9 mouse cellular contexts compared by ENCODE assay signal in genomic region chr2:151938780-151939200, GRCm38 (mm10). TPM values are rescaled to one million over a fixed set of nuclear protein-coding genes. Genes with fewer than 3 reads are reported as not detected.
A peak's percentile ranks its signal among the peaks of the same experiment; 100 is the strongest.
DNase-seq lines count a peak whose midpoint lies in the region; ATAC-seq and TF ChIP-seq lines count a peak whose summit lies in the region.
"Had no signal": no experiment of that assay in that cellular context is flagged by ENCODE, and none has a peak within 500 bp of the region (broad histone marks: within the 10 kb centered on the region; RNA-seq: fewer than 3 reads in every experiment).

No protein-coding gene starts in this region.

- H3K9me3 ChIP-seq in hindbrain, embryonic 16.5 days (ENCODE audit: control insufficient read depth, low read length): no peaks in the 10 kb centered on the region
- no peaks in the 10 kb centered on the region for H3K9me3 ChIP-seq in hindbrain, embryonic 11.5 days (ENCODE audit: control insufficient read depth, low read length)
- H3K9me3 ChIP-seq in ES-Bruce4 (replicated peaks; ENCODE audit: control insufficient read depth, insufficient read depth, low read length, poor library complexity, severe bottlenecking): no peaks in the 10 kb centered on the region
- H3K9me3 ChIP-seq in liver, embryonic 11.5 days (ENCODE audit: control insufficient read depth, low read length): no peaks in the 10 kb centered on the region
- H3K9me3 ChIP-seq: limb, embryonic 12.5 days had no signal

- no peak overlapping the region for H3K4me2 ChIP-seq in hindbrain, embryonic 16.5 days (ENCODE audit: low read length)
- no peak overlapping the region for H3K4me2 ChIP-seq in hindbrain, embryonic 11.5 days (replicated peaks; ENCODE audit: low read depth, low read length)
- no peak overlapping the region for H3K4me2 ChIP-seq in liver, embryonic 11.5 days
- H3K4me2 ChIP-seq: limb, embryonic 12.5 days had no signal

- ATAC-seq in hindbrain, embryonic 16.5 days: peak; percentile 68; the same call in 1 of the 2 replicates
- no peak for ATAC-seq in hindbrain, embryonic 11.5 days (ENCODE audit: low FRiP score)
- peak; percentile 2; the same call in 1 of the 2 replicates for ATAC-seq in common myeloid progenitor, adult 5-6 weeks (replicated peaks; ENCODE audit: low read depth, poor library complexity, severe bottlenecking)
- no peak for ATAC-seq in liver, embryonic 11.5 days (replicated peaks; ENCODE audit: low FRiP score)

- H3K4me3 ChIP-seq in hindbrain, embryonic 16.5 days (ENCODE audit: low read length): no peak overlapping the region
- no peak overlapping the region for H3K4me3 ChIP-seq in hindbrain, embryonic 11.5 days (ENCODE audit: low read depth, low read length)
- peak overlapping the region; percentile 13 for H3K4me3 ChIP-seq in ES-Bruce4 (ENCODE audit: low read depth, low read length)
- H3K4me3 ChIP-seq in liver, embryonic 11.5 days (ENCODE audit: low read depth, low read length): no peak overlapping the region
- H3K4me3 ChIP-seq: limb, embryonic 12.5 days had no signal

- no peak for TF ChIP-seq EP300 in ES-Bruce4 (IDR thresholded peaks at IDR 0.05; ENCODE audit: insufficient read depth, low read depth, low read length)

- H3K36me3 ChIP-seq in hindbrain, embryonic 16.5 days (ENCODE audit: control insufficient read depth, insufficient read depth, low read length): no peaks in the 10 kb centered on the region
- no peaks in the 10 kb centered on the region for H3K36me3 ChIP-seq in hindbrain, embryonic 11.5 days (ENCODE audit: control insufficient read depth, insufficient read depth, low read length)
- H3K36me3 ChIP-seq in ES-Bruce4 (ENCODE audit: control insufficient read depth, insufficient read depth, low read length, poor library complexity, severe bottlenecking): no peaks in the 10 kb centered on the region
- no peaks in the 10 kb centered on the region for H3K36me3 ChIP-seq in liver, embryonic 11.5 days (ENCODE audit: control insufficient read depth, insufficient read depth, low read length)
- H3K36me3 ChIP-seq: limb, embryonic 12.5 days had no signal

- no peak for DNase-seq in hindbrain, embryonic 11.5 days (ENCODE audit: low spot score)
- peak; percentile 69 to 72 for DNase-seq in kidney, postnatal 4 days
- DNase-seq in embryo, embryonic 10.5 days (ENCODE audit: low spot score): no peak
- DNase-seq in frontal cortex, postnatal 36 days (ENCODE audit: low spot score in 2 of 2): no peak
- no peak for DNase-seq in liver, embryonic 11.5 days (ENCODE audit: low spot score)

- H3K27ac ChIP-seq in hindbrain, embryonic 16.5 days (ENCODE audit: low read depth, low read length): no peak overlapping the region
- no peak overlapping the region for H3K27ac ChIP-seq in hindbrain, embryonic 11.5 days (ENCODE audit: low read depth, low read length)
- H3K27ac ChIP-seq in ES-Bruce4 (ENCODE audit: insufficient read depth, low read length): no peak overlapping the region
- no peak overlapping the region for H3K27ac ChIP-seq in liver, embryonic 11.5 days (ENCODE audit: low read depth, low read length)
- H3K27ac ChIP-seq: limb, embryonic 12.5 days had no signal

- H3K27me3 ChIP-seq in hindbrain, embryonic 16.5 days (replicated peaks; ENCODE audit: control insufficient read depth, insufficient read depth, low read length): no peaks in the 10 kb centered on the region
- no peaks in the 10 kb centered on the region for H3K27me3 ChIP-seq in hindbrain, embryonic 11.5 days (ENCODE audit: control insufficient read depth, insufficient read depth, low read length)
- no peaks in the 10 kb centered on the region for H3K27me3 ChIP-seq in ES-Bruce4 (ENCODE audit: control insufficient read depth, insufficient read depth, low read length, poor library complexity, severe bottlenecking)
- no peaks in the 10 kb centered on the region for H3K27me3 ChIP-seq in liver, embryonic 11.5 days (replicated peaks; ENCODE audit: control insufficient read depth, insufficient read depth, low read length)
- H3K27me3 ChIP-seq: limb, embryonic 12.5 days had no signal

- TF ChIP-seq POLR2A in ES-Bruce4 (IDR thresholded peaks at IDR 0.05; ENCODE audit: insufficient read depth, low read length): no peak

- whole genome bisulfite sequencing in hindbrain, embryonic 16.5 days: 49% methylated on average over 11 of the region's 11 CpGs
- 73% methylated on average over 11 of the region's 11 CpGs for WGBS in hindbrain, embryonic 11.5 days
- 68% methylated on average over 11 of the region's 11 CpGs for WGBS in liver, embryonic 11.5 days

- H3K9ac ChIP-seq in hindbrain, embryonic 16.5 days (ENCODE audit: low read depth, low read length): no peak overlapping the region
- H3K9ac ChIP-seq in hindbrain, embryonic 11.5 days (ENCODE audit: low read depth, low read length): no peak overlapping the region
- H3K9ac ChIP-seq in ES-Bruce4 (ENCODE audit: low read depth, poor library complexity, severe bottlenecking): no peak overlapping the region
- H3K9ac ChIP-seq in liver, embryonic 11.5 days (ENCODE audit: low read depth, low read length): no peak overlapping the region
- H3K9ac ChIP-seq: limb, embryonic 12.5 days had no signal

- TF ChIP-seq CTCF in ES-Bruce4 (IDR thresholded peaks at IDR 0.05; ENCODE audit: low read depth, low read length): no peak

- H3K4me1 ChIP-seq in hindbrain, embryonic 16.5 days (ENCODE audit: control insufficient read depth, insufficient read depth, low read depth, low read length): peaks cover 12% of the 10 kb centered on the region
- no peaks in the 10 kb centered on the region for H3K4me1 ChIP-seq in hindbrain, embryonic 11.5 days (replicated peaks; ENCODE audit: control insufficient read depth, insufficient read depth, low read length)
- H3K4me1 ChIP-seq in ES-Bruce4 (ENCODE audit: control insufficient read depth, insufficient read depth, low read length): no peaks in the 10 kb centered on the region
- no peaks in the 10 kb centered on the region for H3K4me1 ChIP-seq in liver, embryonic 11.5 days (replicated peaks; ENCODE audit: control insufficient read depth, insufficient read depth, low read length)

RNA-seq across cellular contexts. Expression of gene Angpt4, which starts 27.8 kb away (rescaled TPM):
- 0.36 and 0.46 TPM in 2 replicates for polyA plus RNA-seq in hindbrain, embryonic 16.5 days (2015; fragmentation: Nextera tagmentation; extraction: Ambion mirVana)
- 0.14 and 0.23 TPM in 2 replicates for polyA plus RNA-seq in hindbrain, embryonic 11.5 days (2014; fragmentation: Nextera tagmentation; extraction: Ambion mirVana)
- 0.25 TPM in 1 of 2 replicates, not detected in the other for polyA plus RNA-seq in ES-Bruce4 (2011; ENCODE audit: insufficient read depth, insufficient read length, low read depth, missing spikeins)
- total RNA-seq in common myeloid progenitor, adult 5-6 weeks (2017): not detected in 2 replicates
- 0.32 and 0.42 TPM in 2 replicates for polyA plus RNA-seq in liver, embryonic 11.5 days (2014; fragmentation: Nextera tagmentation; extraction: Ambion mirVana)

RNA-seq across cellular contexts. Expression of gene Fam110a, which starts 41.2 kb away (rescaled TPM):
- polyA plus RNA-seq in hindbrain, embryonic 16.5 days (2015; fragmentation: Nextera tagmentation; extraction: Ambion mirVana): 43.4 and 45.9 TPM in 2 replicates
- polyA plus RNA-seq in hindbrain, embryonic 11.5 days (2014; fragmentation: Nextera tagmentation; extraction: Ambion mirVana): 87.1 and 87.5 TPM in 2 replicates
- 13.6 and 14.4 TPM in 2 replicates for polyA plus RNA-seq in ES-Bruce4 (2011; ENCODE audit: insufficient read depth, insufficient read length, low read depth, missing spikeins)
- 3.4 and 6.7 TPM in 2 replicates for total RNA-seq in common myeloid progenitor, adult 5-6 weeks (2017)
- 15.0 and 17.0 TPM in 2 replicates for polyA plus RNA-seq in liver, embryonic 11.5 days (2014; fragmentation: Nextera tagmentation; extraction: Ambion mirVana)

RNA-seq across cellular contexts. Expression of gene Slc52a3, which starts 57.5 kb away (rescaled TPM):
- 1.8 and 2.3 TPM in 2 replicates for polyA plus RNA-seq in hindbrain, embryonic 16.5 days (2015; fragmentation: Nextera tagmentation; extraction: Ambion mirVana)
- 0.56 and 0.73 TPM in 2 replicates for polyA plus RNA-seq in hindbrain, embryonic 11.5 days (2014; fragmentation: Nextera tagmentation; extraction: Ambion mirVana)
- polyA plus RNA-seq in ES-Bruce4 (2011; ENCODE audit: insufficient read depth, insufficient read length, low read depth, missing spikeins): 2.6 and 3.0 TPM in 2 replicates
- total RNA-seq in common myeloid progenitor, adult 5-6 weeks (2017): 0.87 and 1.1 TPM in 2 replicates
- 1.9 and 2.2 TPM in 2 replicates for polyA plus RNA-seq in liver, embryonic 11.5 days (2014; fragmentation: Nextera tagmentation; extraction: Ambion mirVana)

Comparison
In these comparisons a context has a peak if more than half of its experiments do, and no peak if none do; other contexts are left out.
1. ATAC-seq: peak in hindbrain, embryonic 16.5 days (single experiment) and common myeloid progenitor, adult 5-6 weeks (single experiment); none in hindbrain, embryonic 11.5 days (single experiment) and liver, embryonic 11.5 days (single experiment).
2. DNase-seq: peak in kidney, postnatal 4 days (2 of 2); none in hindbrain, embryonic 11.5 days (single experiment), embryo, embryonic 10.5 days (single experiment), frontal cortex, postnatal 36 days (0 of 2) and liver, embryonic 11.5 days (single experiment).